Mouse (Mus musculus) limb, embryonic 12.5 days (tissue): ENCODE data around the gene Nodal. TPM values are rescaled to one million over a fixed set of nuclear protein-coding genes. Genes with fewer than 3 reads are reported as not detected.
A peak's percentile ranks its signal among the peaks of the same experiment; 100 is the strongest.

ENCODE experiments used
- ATAC-seq: fragments of 200-750 bp; cut with Nextera tagmentation; 2 replicates; pipeline ENCODE4 v1.8.0; 2017; ENCODE audit warnings: low read depth, moderate TSS enrichment; ENCODE audit not compliant: insufficient number of reproducible peaks, insufficient read depth, low FRiP score, low TSS enrichment
- H3K27ac ChIP-seq: fragments of 300-500 bp; sonication (generic); 2 replicates; pipeline ENCODE4 v1.5.1; 2016; ENCODE audit warnings: mild to moderate bottlenecking, moderate library complexity
- H3K27me3 ChIP-seq: fragments of 300-500 bp; sonication (generic); 2 replicates; pipeline ENCODE4 v1.6.1; 2016; ENCODE audit warnings: mild to moderate bottlenecking, moderate library complexity
- H3K36me3 ChIP-seq: fragments of 300-500 bp; sonication (generic); 2 replicates; pipeline ENCODE4 v1.6.1; 2016; ENCODE audit warnings: mild to moderate bottlenecking, moderate library complexity
- H3K4me1 ChIP-seq: fragments of 300-500 bp; sonication (generic); replicated peaks from 2 replicates; pipeline ENCODE4 v1.6.1; 2016
- H3K4me2 ChIP-seq: fragments of 300-500 bp; sonication (generic); 2 replicates; pipeline ENCODE4 v1.6.1; 2016; ENCODE audit warnings: mild to moderate bottlenecking, moderate library complexity
- H3K4me3 ChIP-seq: fragments of 300-500 bp; sonication (generic); replicated peaks from 2 replicates; pipeline ENCODE4 v1.5.1; 2016; ENCODE audit warnings: mild to moderate bottlenecking
- H3K9ac ChIP-seq: fragments of 300-500 bp; sonication (generic); replicated peaks from 2 replicates; pipeline ENCODE4 v1.6.1; 2016; ENCODE audit warnings: mild to moderate bottlenecking, moderate library complexity
- H3K9me3 ChIP-seq: fragments of 300-500 bp; sonication (generic); 2 replicates; pipeline ENCODE4 v1.6.1; 2016; ENCODE audit warnings: mild to moderate bottlenecking, moderate library complexity
- WGBS: fragments of 180-500 bp; shearing (Covaris S2); methylation state at CpG from one replicate; pipeline ENCODE4 v1.1.7; 2016; 5-methylcytosine and 5-hydroxymethylcytosine counted together
- polyA plus RNA-seq: library from polyadenylated mRNA; unstranded; fragments of >200 nt; fragmentation: Nextera tagmentation; extraction: Ambion mirVana; gene quantifications from 2 replicates; pipeline ENCODE4 v1.2.1, GENCODE M21; 2016

The Nodal gene
- polyA plus RNA-seq, result 0.26 TPM in 1 of 2 replicates, not detected in the other

- Histone ChIP-seq H3K9me3 (no peaks in the 10 kb centered on the region), H3K36me3 (no peaks in the 10 kb centered on the region), H3K4me3 (peak within 1 kb of the TSS; percentile 51), H3K27ac (no peak within 1 kb of the TSS), H3K27me3 (peaks cover 84% of the 10 kb centered on the region), H3K4me1 (peaks cover 14% of the 10 kb centered on the region), H3K4me2 (peak within 1 kb of the TSS; percentile 88), H3K9ac (peak within 1 kb of the TSS; percentile 48; the same call in 1 of the 2 replicates)
- 19% methylated on average over 8 of the region's 10 CpGs for WGBS
- ATAC-seq, result no peak
Observed at GRCm38 (mm10) chr10:61417672-61418071, at the start of gene Nodal. TSS of gene Nodal (plus strand) at chr10:61417972.

GRCm38 (mm10) chr10:61369755-61370154, 48.0 kb upstream of the Nodal start:
- no peak overlapping the region for H3K4me2 ChIP-seq
- peaks cover 41% of the 10 kb centered on the region for H3K4me1 ChIP-seq
- H3K4me3 ChIP-seq, result no peak overlapping the region
- no peaks in the 10 kb centered on the region for H3K36me3 ChIP-seq
- no peaks in the 10 kb centered on the region for H3K27me3 ChIP-seq
- 45% methylated on average over 5 of the region's 5 CpGs for WGBS
- H3K27ac ChIP-seq, result peak overlapping the region; percentile 82
- no peak overlapping the region for H3K9ac ChIP-seq
- no peaks in the 10 kb centered on the region for H3K9me3 ChIP-seq
- ATAC-seq, result no peak

GRCm38 (mm10) chr10:61370273-61370979, 47.3 kb upstream of the Nodal start:
- 23% methylated on average over 18 of the region's 18 CpGs for WGBS
- H3K27me3 ChIP-seq, result no peaks in the 10 kb centered on the region
- no peak overlapping the region for H3K9ac ChIP-seq
- peak overlapping the region; percentile 15 for H3K4me2 ChIP-seq
- H3K4me3 ChIP-seq, result no peak overlapping the region
- no peaks in the 10 kb centered on the region for H3K36me3 ChIP-seq
- no peaks in the 10 kb centered on the region for H3K9me3 ChIP-seq
- H3K27ac ChIP-seq, result peak overlapping the region; percentile 82
- peaks cover 44% of the 10 kb centered on the region for H3K4me1 ChIP-seq
- ATAC-seq, result 0 out of 2 replicates have a peak, but pooled peaks have one; percentile 15

GRCm38 (mm10) chr10:61371884-61372584, 45.7 kb upstream of the Nodal start:
- WGBS, result 79% methylated on average over 9 of the region's 9 CpGs
- no peak overlapping the region for H3K27ac ChIP-seq

GRCm38 (mm10) chr10:61372585-61372923, 45.2 kb upstream of the Nodal start:
- no peak overlapping the region for H3K4me2 ChIP-seq
- no peaks in the 10 kb centered on the region for H3K27me3 ChIP-seq
- no peaks in the 10 kb centered on the region for H3K36me3 ChIP-seq
- H3K4me3 ChIP-seq, result no peak overlapping the region
- H3K9me3 ChIP-seq, result no peaks in the 10 kb centered on the region
- H3K4me1 ChIP-seq, result peaks cover 38% of the 10 kb centered on the region
- ATAC-seq, result no peak
- H3K27ac ChIP-seq, result no peak overlapping the region
- H3K9ac ChIP-seq, result no peak overlapping the region
- WGBS, result 71% methylated on average over 4 of the region's 4 CpGs

More at GRCm38 (mm10) chr10:61371884-61372584, 45.7 kb upstream of the Nodal start:
- Histone ChIP-seq H3K36me3 (no peaks in the 10 kb centered on the region), H3K27me3 (no peaks in the 10 kb centered on the region), H3K9me3 (no peaks in the 10 kb centered on the region), H3K9ac (no peak overlapping the region), H3K4me3 (no peak overlapping the region), H3K4me2 (no peak overlapping the region), H3K4me1 (peaks cover 43% of the 10 kb centered on the region)
- no peak for ATAC-seq

- no peak for ATAC-seq
- H3K9ac ChIP-seq, result no peak overlapping the region
- H3K4me2 ChIP-seq, result no peak overlapping the region
- 50% methylated on average over 4 of the region's 4 CpGs for WGBS
- no peaks in the 10 kb centered on the region for H3K27me3 ChIP-seq
- H3K36me3 ChIP-seq, result no peaks in the 10 kb centered on the region
- H3K4me1 ChIP-seq, result peaks cover 38% of the 10 kb centered on the region
- no peak overlapping the region for H3K4me3 ChIP-seq
- H3K9me3 ChIP-seq, result no peaks in the 10 kb centered on the region
- H3K27ac ChIP-seq, result no peak overlapping the region
Observed at GRCm38 (mm10) chr10:61374076-61374475, 43.7 kb upstream of the Nodal start.

- no peak overlapping the region for H3K4me2 ChIP-seq
- no peaks in the 10 kb centered on the region for H3K27me3 ChIP-seq
- H3K4me3 ChIP-seq, result no peak overlapping the region
- ATAC-seq, result no peak
- H3K27ac ChIP-seq, result peak overlapping the region; percentile 51; the same call in 1 of the 2 replicates
- H3K9ac ChIP-seq, result no peak overlapping the region
- H3K36me3 ChIP-seq, result no peaks in the 10 kb centered on the region
- peaks cover 31% of the 10 kb centered on the region for H3K4me1 ChIP-seq
- no peaks in the 10 kb centered on the region for H3K9me3 ChIP-seq
- 84% methylated on average over 6 of the region's 6 CpGs for WGBS
Observed at GRCm38 (mm10) chr10:61374771-61375481, 42.8 kb upstream of the Nodal start.

GRCm38 (mm10) chr10:61378050-61378449, 39.7 kb upstream of the Nodal start:
- Histone ChIP-seq H3K27me3 (peaks cover 15% of the 10 kb centered on the region; the same call in 1 of the 2 replicates), H3K27ac (no peak overlapping the region), H3K9ac (no peak overlapping the region), H3K4me1 (peaks cover 42% of the 10 kb centered on the region), H3K4me3 (no peak overlapping the region), H3K4me2 (no peak overlapping the region), H3K9me3 (no peaks in the 10 kb centered on the region), H3K36me3 (no peaks in the 10 kb centered on the region)
- 92% methylated on average over 5 of the region's 5 CpGs for WGBS
- no peak for ATAC-seq

GRCm38 (mm10) chr10:61378698-61379097, 39.1 kb upstream of the Nodal start:
- Histone ChIP-seq H3K36me3 (no peaks in the 10 kb centered on the region), H3K9ac (no peak overlapping the region), H3K4me3 (no peak overlapping the region), H3K9me3 (no peaks in the 10 kb centered on the region), H3K27ac (no peak overlapping the region), H3K27me3 (peaks cover 15% of the 10 kb centered on the region; the same call in 1 of the 2 replicates), H3K4me1 (peaks cover 44% of the 10 kb centered on the region), H3K4me2 (no peak overlapping the region)
- no peak for ATAC-seq
- 81% methylated on average over 5 of the region's 5 CpGs for WGBS

- Histone ChIP-seq H3K9ac (no peak overlapping the region), H3K36me3 (no peaks in the 10 kb centered on the region), H3K4me2 (peak overlapping the region; percentile 93; the same call in 1 of the 2 replicates), H3K27me3 (peaks cover 15% of the 10 kb centered on the region; the same call in 1 of the 2 replicates), H3K4me3 (no peak overlapping the region), H3K27ac (no peak overlapping the region), H3K9me3 (no peaks in the 10 kb centered on the region), H3K4me1 (peaks cover 45% of the 10 kb centered on the region)
- no peak for ATAC-seq
- WGBS, result 92% methylated on average over 13 of the region's 13 CpGs
Observed at GRCm38 (mm10) chr10:61379340-61380040, 38.3 kb upstream of the Nodal start.
